Mouse (Mus musculus): Measurements from ENCODE around the gene Iffo1. TPM values are rescaled to one million over a fixed set of nuclear protein-coding genes. Genes with fewer than 3 reads are reported as not detected.

The Iffo1 gene
- polyA plus RNA-seq, 1 experiment = 39.0 TPM

- Histone ChIP-seq H3K4me1 (ENCODE audit: control insufficient read depth, insufficient read depth, low read length) (peaks cover 5% of the 10 kb centered on the region; the same call in 1 of the 2 replicates), H3K4me3 (replicated peaks; ENCODE audit: control insufficient read depth, low read depth, low read length) (no peak overlapping the region), H3K27ac (ENCODE audit: control insufficient read depth, insufficient read depth, low read depth, low read length, poor library complexity) (no peak overlapping the region; the same call in 1 of the 2 replicates)
- no peak for TF ChIP-seq CTCF (IDR thresholded peaks at IDR 0.05; ENCODE audit: control insufficient read depth, insufficient read depth, low read length)
- WGBS = 63% methylated on average over 22 of the region's 22 CpGs
These were observed 7.4 kb downstream of the Iffo1 start for GRCm38 (mm10) chr6:125152212-125153017.

- Histone ChIP-seq H3K4me3 (replicated peaks; ENCODE audit: control insufficient read depth, low read depth, low read length) (no peak overlapping the region), H3K27ac (ENCODE audit: control insufficient read depth, insufficient read depth, low read depth, low read length, poor library complexity) (no peak overlapping the region), H3K4me1 (ENCODE audit: control insufficient read depth, insufficient read depth, low read length) (peaks cover 5% of the 10 kb centered on the region; the same call in 1 of the 2 replicates)
- TF ChIP-seq POLR2A (IDR thresholded peaks at IDR 0.05; ENCODE audit: borderline replicate concordance, control insufficient read depth, low read depth, low read length) = no peak
- TF ChIP-seq CTCF (IDR thresholded peaks at IDR 0.05; ENCODE audit: control insufficient read depth, insufficient read depth, low read length) = no peak
- 76% methylated on average over 5 of the region's 5 CpGs for WGBS
These were observed 8.0 kb downstream of the Iffo1 start for GRCm38 (mm10) chr6:125153018-125153389.

GRCm38 (mm10) chr6:125153682-125154081 is 8.6 kb downstream of the Iffo1 start:
- Histone ChIP-seq H3K4me1 (ENCODE audit: control insufficient read depth, insufficient read depth, low read length) (peaks cover 1% of the 10 kb centered on the region; the same call in 1 of the 2 replicates), H3K27ac (ENCODE audit: control insufficient read depth, insufficient read depth, low read depth, low read length, poor library complexity) (no peak overlapping the region), H3K4me3 (replicated peaks; ENCODE audit: control insufficient read depth, low read depth, low read length) (no peak overlapping the region)
- WGBS = 74% methylated on average over 4 of the region's 4 CpGs
- TF ChIP-seq POLR2A (IDR thresholded peaks at IDR 0.05; ENCODE audit: borderline replicate concordance, control insufficient read depth, low read depth, low read length) (no peak), CTCF (IDR thresholded peaks at IDR 0.05; ENCODE audit: control insufficient read depth, insufficient read depth, low read length) (no peak)

- no peak for TF ChIP-seq POLR2A (IDR thresholded peaks at IDR 0.05; ENCODE audit: borderline replicate concordance, control insufficient read depth, low read depth, low read length)
- TF ChIP-seq CTCF (IDR thresholded peaks at IDR 0.05; ENCODE audit: control insufficient read depth, insufficient read depth, low read length) = peak; percentile 41
- no peaks in the 10 kb centered on the region; the same call in 1 of the 2 replicates for H3K4me1 ChIP-seq (ENCODE audit: control insufficient read depth, insufficient read depth, low read length)
- H3K27ac ChIP-seq (ENCODE audit: control insufficient read depth, insufficient read depth, low read depth, low read length, poor library complexity) = no peak overlapping the region
- H3K4me3 ChIP-seq (replicated peaks; ENCODE audit: control insufficient read depth, low read depth, low read length) = no peak overlapping the region
These were observed 9.5 kb downstream of the Iffo1 start for GRCm38 (mm10) chr6:125154550-125154949.

- WGBS = 67% methylated on average over 8 of the region's 8 CpGs
- Histone ChIP-seq H3K4me1 (ENCODE audit: control insufficient read depth, insufficient read depth, low read length) (no peaks in the 10 kb centered on the region; the same call in 1 of the 2 replicates), H3K4me3 (replicated peaks; ENCODE audit: control insufficient read depth, low read depth, low read length) (no peak overlapping the region), H3K27ac (ENCODE audit: control insufficient read depth, insufficient read depth, low read depth, low read length, poor library complexity) (no peak overlapping the region)
- TF ChIP-seq CTCF (IDR thresholded peaks at IDR 0.05; ENCODE audit: control insufficient read depth, insufficient read depth, low read length) (no peak), POLR2A (IDR thresholded peaks at IDR 0.05; ENCODE audit: borderline replicate concordance, control insufficient read depth, low read depth, low read length) (no peak)
These were observed 10.2 kb downstream of the Iffo1 start for GRCm38 (mm10) chr6:125155262-125155661.

- 84% methylated on average over 3 of the region's 3 CpGs for WGBS
- Histone ChIP-seq H3K4me1 (ENCODE audit: control insufficient read depth, insufficient read depth, low read length) (peaks cover 3% of the 10 kb centered on the region), H3K27ac (ENCODE audit: control insufficient read depth, insufficient read depth, low read depth, low read length, poor library complexity) (no peak overlapping the region), H3K4me3 (replicated peaks; ENCODE audit: control insufficient read depth, low read depth, low read length) (no peak overlapping the region)
- TF ChIP-seq CTCF (IDR thresholded peaks at IDR 0.05; ENCODE audit: control insufficient read depth, insufficient read depth, low read length) (no peak), POLR2A (IDR thresholded peaks at IDR 0.05; ENCODE audit: borderline replicate concordance, control insufficient read depth, low read depth, low read length) (no peak)
These were observed 11.4 kb downstream of the Iffo1 start for GRCm38 (mm10) chr6:125156491-125156890.

- WGBS = 85% methylated on average over 7 of the region's 7 CpGs
- TF ChIP-seq POLR2A (IDR thresholded peaks at IDR 0.05; ENCODE audit: borderline replicate concordance, control insufficient read depth, low read depth, low read length) (no peak), CTCF (IDR thresholded peaks at IDR 0.05; ENCODE audit: control insufficient read depth, insufficient read depth, low read length) (no peak)
- peaks cover 3% of the 10 kb centered on the region for H3K4me1 ChIP-seq (ENCODE audit: control insufficient read depth, insufficient read depth, low read length)
- H3K4me3 ChIP-seq (replicated peaks; ENCODE audit: control insufficient read depth, low read depth, low read length) = no peak overlapping the region
- H3K27ac ChIP-seq (ENCODE audit: control insufficient read depth, insufficient read depth, low read depth, low read length, poor library complexity) = no peak overlapping the region
These were observed 12.0 kb downstream of the Iffo1 start for GRCm38 (mm10) chr6:125156903-125157614.

GRCm38 (mm10) chr6:125158944-125159492 is 14.0 kb downstream of the Iffo1 start:
- WGBS = 89% methylated on average over 15 of the region's 15 CpGs
- H3K4me1 ChIP-seq (ENCODE audit: control insufficient read depth, insufficient read depth, low read length) = peaks cover 3% of the 10 kb centered on the region
- no peak overlapping the region for H3K4me3 ChIP-seq (replicated peaks; ENCODE audit: control insufficient read depth, low read depth, low read length)
- no peak overlapping the region for H3K27ac ChIP-seq (ENCODE audit: control insufficient read depth, insufficient read depth, low read depth, low read length, poor library complexity)
- TF ChIP-seq CTCF (IDR thresholded peaks at IDR 0.05; ENCODE audit: control insufficient read depth, insufficient read depth, low read length) (no peak), POLR2A (IDR thresholded peaks at IDR 0.05; ENCODE audit: borderline replicate concordance, control insufficient read depth, low read depth, low read length) (no peak)

Measured in bone marrow, adult 2 months (tissue).